Mouse (Mus musculus) liver, embryonic 12.5 days (tissue): ENCODE results near the gene Ccdc81. TPM values are rescaled to one million over a fixed set of nuclear protein-coding genes. Genes with fewer than 3 reads are reported as not detected.

Source experiments
- ATAC-seq: fragments of 200-750 bp; cut with Nextera tagmentation; 2 replicates; pipeline ENCODE4 v1.8.0; 2017; ENCODE audit warnings: moderate number of reproducible peaks, mild to moderate bottlenecking, moderate library complexity
- H3K27ac ChIP-seq: fragments of 300-500 bp; sonication (generic); 2 replicates; pipeline ENCODE4 v1.5.1; 2016; ENCODE audit warnings: mild to moderate bottlenecking
- H3K27me3 ChIP-seq: fragments of 300-500 bp; sonication (generic); replicated peaks from 2 replicates; pipeline ENCODE4 v1.6.1; 2016; ENCODE audit warnings: mild to moderate bottlenecking, moderate library complexity
- H3K36me3 ChIP-seq: fragments of 300-500 bp; sonication (generic); 2 replicates; pipeline ENCODE4 v1.6.1; 2016; ENCODE audit warnings: mild to moderate bottlenecking, moderate library complexity
- H3K4me1 ChIP-seq: fragments of 300-500 bp; sonication (generic); 2 replicates; pipeline ENCODE4 v1.6.1; 2016
- H3K4me2 ChIP-seq: fragments of 300-500 bp; sonication (generic); 2 replicates; pipeline ENCODE4 v1.6.1; 2016; ENCODE audit warnings: mild to moderate bottlenecking, moderate library complexity
- H3K4me3 ChIP-seq: fragments of 300-500 bp; sonication (generic); 2 replicates; pipeline ENCODE4 v1.5.1; 2016; ENCODE audit warnings: mild to moderate bottlenecking, moderate library complexity
- H3K9ac ChIP-seq: fragments of 300-500 bp; sonication (generic); 2 replicates; pipeline ENCODE4 v1.6.1; 2016; ENCODE audit warnings: mild to moderate bottlenecking, moderate library complexity
- H3K9me3 ChIP-seq: fragments of 300-500 bp; sonication (generic); replicated peaks from 2 replicates; pipeline ENCODE4 v1.6.1; 2016; ENCODE audit warnings: mild to moderate bottlenecking, moderate library complexity
- WGBS: fragments of 180-500 bp; shearing (Covaris S2); methylation state at CpG from one replicate; pipeline ENCODE4 v1.1.7; 2016; ENCODE audit not compliant: insufficient replicate concordance; 5-methylcytosine and 5-hydroxymethylcytosine counted together
- polyA plus RNA-seq: library from polyadenylated mRNA; unstranded; fragments of >200 nt; fragmentation: Nextera tagmentation; extraction: Ambion mirVana; gene quantifications from 2 replicates; pipeline ENCODE4 v1.2.1, GENCODE M21; 2016

The Ccdc81 gene
- polyA plus RNA-seq, result not detected in 2 replicates

DNA sequence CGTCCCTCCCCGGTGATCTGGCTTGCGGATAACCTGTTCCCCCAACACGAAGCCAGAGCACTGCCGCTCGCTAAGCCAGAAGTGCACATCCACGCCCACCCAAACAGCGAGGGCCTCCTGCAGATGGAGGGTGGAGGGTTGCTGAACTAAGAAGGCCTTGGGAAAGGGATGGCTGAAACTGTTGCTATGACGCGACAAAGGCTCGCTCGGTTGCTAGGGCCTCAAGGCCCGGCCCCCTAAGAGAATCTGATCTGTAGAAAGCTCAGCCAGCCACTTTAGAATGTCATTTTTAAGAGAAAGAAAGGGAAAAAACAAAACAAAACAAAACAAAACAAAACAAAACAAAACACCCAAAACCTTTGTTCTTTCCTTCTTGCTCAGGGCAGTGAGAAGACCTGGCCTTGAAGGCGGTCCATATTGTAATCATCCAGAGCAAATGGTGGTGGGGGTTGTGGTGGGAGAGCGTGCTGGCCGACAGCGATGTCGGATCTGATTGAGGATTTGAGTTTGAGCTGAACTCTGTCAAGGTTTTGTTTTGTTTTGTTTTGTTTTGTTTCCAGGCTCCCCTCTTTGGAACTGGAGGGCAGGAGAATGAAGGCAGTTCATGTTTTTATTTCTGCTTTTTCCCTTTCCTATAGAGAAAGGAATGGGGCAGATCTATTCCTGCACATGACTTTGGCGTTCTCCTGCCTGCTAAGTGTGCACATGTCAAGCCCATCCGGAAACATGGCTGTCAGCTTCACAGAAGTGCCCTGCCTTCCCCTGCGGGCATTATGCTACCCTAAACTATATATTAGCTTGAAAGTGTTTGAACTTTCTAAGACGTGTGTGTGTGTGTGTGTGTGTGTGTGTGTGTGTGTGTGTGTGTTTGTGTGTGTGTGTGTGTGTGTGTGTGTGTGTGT lies at the start of gene Ccdc81:
Gene Ccdc81, minus strand, starts transcription at position 188 of the 902 bp plus-strand sequence.
- H3K9me3 ChIP-seq, result no peaks in the 10 kb centered on the region
- no peak for ATAC-seq
- no peak within 1 kb of the TSS for H3K4me2 ChIP-seq
- H3K27me3 ChIP-seq, result no peaks in the 10 kb centered on the region; the same call in 1 of the 2 replicates
- no peaks in the 10 kb centered on the region for H3K36me3 ChIP-seq
- no peak within 1 kb of the TSS for H3K27ac ChIP-seq
- H3K4me1 ChIP-seq, result peaks cover 9% of the 10 kb centered on the region
- WGBS, result 53% methylated on average over 22 of the region's 22 CpGs
- no peak within 1 kb of the TSS for H3K4me3 ChIP-seq
- H3K9ac ChIP-seq, result no peak within 1 kb of the TSS

DNA sequence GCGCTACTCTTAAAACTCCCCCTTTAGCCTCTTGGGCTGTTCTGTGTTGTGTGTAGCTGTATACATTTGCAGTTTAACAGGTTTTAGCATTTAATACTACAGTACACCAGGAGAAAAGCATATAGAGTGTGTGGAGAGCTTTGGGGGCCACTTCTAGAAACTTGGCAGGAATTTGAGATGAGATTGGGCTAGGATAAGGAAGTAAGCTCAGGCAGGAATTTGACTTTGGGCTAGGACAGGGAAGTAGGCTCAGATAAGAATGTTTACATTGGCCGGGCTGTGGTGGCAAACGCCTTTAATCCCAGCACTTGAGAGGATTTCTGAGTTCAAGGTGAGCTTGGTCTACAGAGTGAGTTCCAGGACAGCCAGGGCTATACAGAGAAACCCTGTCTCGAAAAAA lies 46.0 kb upstream of the Ccdc81 start:
- Histone ChIP-seq H3K9ac (no peak overlapping the region), H3K4me3 (no peak overlapping the region), H3K36me3 (peaks cover 15% of the 10 kb centered on the region), H3K4me1 (no peaks in the 10 kb centered on the region), H3K9me3 (no peaks in the 10 kb centered on the region), H3K27ac (no peak overlapping the region), H3K27me3 (no peaks in the 10 kb centered on the region), H3K4me2 (no peak overlapping the region)
- ATAC-seq, result no peak
- 40% methylated on average over 4 of the region's 4 CpGs for WGBS

DNA sequence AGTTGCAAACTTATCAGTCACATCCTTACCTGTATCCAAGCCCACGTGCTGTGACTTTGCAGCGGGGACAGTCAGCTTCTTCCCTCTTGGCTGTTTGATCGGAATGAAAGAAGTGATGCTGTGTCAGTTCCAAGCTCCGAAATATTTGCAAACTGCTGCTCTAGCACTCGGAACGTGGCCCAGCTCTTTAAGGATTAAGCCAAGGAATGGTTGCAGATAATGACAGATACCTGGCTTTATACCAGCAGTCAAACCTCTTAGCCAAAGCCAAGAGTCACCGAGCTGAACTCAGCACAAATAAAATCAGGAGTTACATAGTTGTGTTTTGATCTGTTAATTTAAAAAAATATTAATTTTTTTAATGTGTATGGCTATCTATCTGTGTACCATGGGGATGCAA lies 44.6 kb upstream of the Ccdc81 start:
- no peaks in the 10 kb centered on the region for H3K9me3 ChIP-seq
- H3K4me3 ChIP-seq, result no peak overlapping the region
- no peak overlapping the region for H3K9ac ChIP-seq
- no peak for ATAC-seq
- H3K4me1 ChIP-seq, result no peaks in the 10 kb centered on the region
- no peak overlapping the region for H3K4me2 ChIP-seq
- 75% methylated on average over 7 of the region's 7 CpGs for WGBS
- H3K36me3 ChIP-seq, result 0 out of 2 replicates have a peak, but pooled peaks cover 3% of the 10 kb centered on the region
- no peaks in the 10 kb centered on the region for H3K27me3 ChIP-seq
- H3K27ac ChIP-seq, result no peak overlapping the region

DNA sequence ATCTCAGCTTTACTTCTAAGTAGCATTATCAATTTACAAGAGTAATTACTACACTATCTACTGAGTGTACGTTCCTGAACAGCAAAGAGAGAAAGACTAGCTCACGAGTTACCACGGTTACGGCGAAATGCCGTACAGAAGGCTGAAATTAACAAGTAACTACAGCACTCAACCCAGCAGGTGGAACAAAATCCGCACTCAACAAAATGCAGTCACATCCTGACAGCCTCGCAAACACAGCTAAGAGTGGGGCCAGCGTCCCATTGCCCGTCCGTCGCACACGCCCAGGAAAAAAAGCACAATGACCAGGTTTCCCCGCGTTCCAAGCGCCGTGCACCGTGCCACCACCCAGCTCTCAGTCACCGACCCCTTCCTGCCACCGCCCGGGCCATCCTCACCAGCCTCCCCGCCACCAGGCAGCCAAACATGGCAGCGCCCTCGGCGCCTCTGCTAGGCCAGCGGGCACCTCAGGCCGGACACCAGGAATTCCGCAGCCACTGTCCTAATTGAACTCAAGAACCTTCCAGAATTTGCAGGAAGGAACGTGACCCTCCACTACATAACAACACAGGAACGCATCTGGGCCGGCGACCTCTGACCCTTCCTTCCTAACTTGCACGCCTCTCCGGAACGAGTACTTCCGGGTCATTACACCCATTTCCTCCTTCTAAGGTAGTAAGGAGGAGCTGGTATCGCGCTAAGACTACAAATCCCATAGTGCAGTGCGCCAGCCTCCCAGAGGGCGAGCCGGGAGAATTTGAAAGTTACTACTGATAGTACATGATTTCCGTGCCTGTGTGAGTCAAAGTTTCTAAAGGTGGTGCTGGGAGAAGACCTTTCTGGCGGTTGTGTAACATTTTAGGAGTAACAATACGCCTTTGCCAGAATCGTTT lies 37.4 kb upstream of the Ccdc81 start, which contains the start of gene Hikeshi:
Gene Hikeshi, minus strand, starts transcription at position 634 of the 893 bp plus-strand sequence.
- H3K27ac ChIP-seq, result peak within 1 kb of the TSS; percentile 78
- peak within 1 kb of the TSS; percentile 72 for H3K4me2 ChIP-seq
- ATAC-seq, result peak; percentile 99
- peak within 1 kb of the TSS; percentile 86 for H3K4me3 ChIP-seq
- no peaks in the 10 kb centered on the region for H3K9me3 ChIP-seq
- peak within 1 kb of the TSS; percentile 79 for H3K9ac ChIP-seq
- WGBS, result under 1% methylated on average over 45 of the region's 45 CpGs
- H3K4me1 ChIP-seq, result peaks cover 19% of the 10 kb centered on the region
- no peaks in the 10 kb centered on the region for H3K27me3 ChIP-seq
- H3K36me3 ChIP-seq, result no peaks in the 10 kb centered on the region

DNA sequence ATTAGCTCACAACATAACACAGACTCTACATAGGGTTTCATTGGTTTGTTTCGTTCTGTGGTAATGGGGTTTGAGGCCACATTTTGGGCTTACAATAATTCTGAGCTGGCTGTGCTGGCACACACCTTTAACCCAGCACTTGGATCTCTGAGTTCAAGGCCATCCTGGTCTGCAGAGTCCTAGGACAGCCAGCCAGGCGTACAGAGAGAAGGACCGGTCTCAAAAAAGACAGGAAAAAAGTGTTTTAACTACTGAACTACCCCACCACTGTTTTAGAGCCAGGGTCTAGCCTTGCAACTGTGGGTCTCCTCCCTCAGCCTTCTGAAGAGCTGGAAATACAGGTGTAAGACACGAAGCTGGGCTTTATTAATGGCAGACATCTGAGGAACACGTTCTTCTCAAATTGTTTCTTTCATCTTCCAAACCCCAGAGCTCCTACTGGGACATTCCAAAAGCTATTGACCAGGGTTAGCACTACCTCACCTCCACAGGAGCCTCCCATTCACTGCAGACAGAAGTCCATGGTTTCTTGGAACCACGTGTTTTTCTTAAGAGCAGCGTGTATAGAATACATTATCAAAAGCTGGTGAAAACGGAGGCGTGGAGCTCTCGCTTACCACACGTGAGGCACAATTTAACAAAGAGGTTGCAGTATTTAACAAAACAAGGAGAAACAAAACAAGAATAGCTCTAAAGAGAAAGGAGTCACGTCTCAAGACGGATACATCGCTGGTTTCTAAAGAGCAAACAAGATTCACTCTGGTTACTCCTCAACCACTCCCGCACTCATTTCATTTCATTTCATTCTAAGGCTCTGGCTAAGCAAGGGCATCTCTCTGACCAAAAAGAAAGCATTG lies 36.3 kb upstream of the Ccdc81 start:
- WGBS, result 47% methylated on average over 15 of the region's 15 CpGs
- no peaks in the 10 kb centered on the region for H3K27me3 ChIP-seq
- peak overlapping the region; percentile 86 for H3K4me3 ChIP-seq
- H3K4me1 ChIP-seq, result peaks cover 19% of the 10 kb centered on the region
- H3K9ac ChIP-seq, result peak overlapping the region; percentile 79
- peak overlapping the region; percentile 72 for H3K4me2 ChIP-seq
- H3K9me3 ChIP-seq, result no peaks in the 10 kb centered on the region
- no peak for ATAC-seq
- peaks cover 3% of the 10 kb centered on the region for H3K36me3 ChIP-seq
- H3K27ac ChIP-seq, result no peak overlapping the region

DNA sequence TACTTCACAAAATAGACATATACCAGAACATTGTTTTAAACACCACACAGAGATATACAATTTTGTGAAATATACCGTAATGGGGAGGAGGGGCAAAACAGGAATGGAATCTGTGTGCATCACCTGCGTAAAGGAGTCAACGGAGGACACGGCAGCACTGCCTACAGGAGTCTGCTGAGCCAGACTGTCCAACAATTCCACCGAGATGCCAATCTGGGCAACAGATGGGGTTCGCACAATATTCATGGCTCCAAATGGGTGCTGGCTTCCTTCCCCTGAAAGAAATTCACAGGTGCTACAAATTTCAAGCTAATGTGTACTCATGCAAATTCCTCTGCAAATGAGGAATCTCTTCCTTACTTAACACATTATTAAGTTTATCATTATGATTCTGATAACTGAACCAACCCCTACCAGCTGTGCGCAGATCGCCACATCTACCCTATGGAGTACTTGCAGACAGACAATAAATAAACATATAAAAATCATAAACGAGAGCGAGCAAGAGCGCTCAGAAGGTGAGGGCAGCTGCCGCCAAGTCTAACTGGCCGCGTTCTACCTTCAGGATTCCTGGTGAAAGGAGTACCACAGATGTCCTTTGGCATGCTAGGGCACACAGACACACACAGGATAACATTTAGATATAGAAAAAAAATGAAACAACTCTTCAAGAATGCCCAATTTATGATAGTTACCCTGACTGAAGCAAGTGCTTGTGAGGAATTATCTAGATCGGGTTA lies 20.2 kb upstream of the Ccdc81 start:
- ATAC-seq, result no peak
- Histone ChIP-seq H3K4me2 (no peak overlapping the region), H3K9ac (no peak overlapping the region), H3K4me1 (no peaks in the 10 kb centered on the region), H3K4me3 (no peak overlapping the region), H3K9me3 (no peaks in the 10 kb centered on the region), H3K27ac (no peak overlapping the region), H3K27me3 (no peaks in the 10 kb centered on the region), H3K36me3 (peaks cover 30% of the 10 kb centered on the region)
- 88% methylated on average over 15 of the region's 15 CpGs for WGBS

DNA sequence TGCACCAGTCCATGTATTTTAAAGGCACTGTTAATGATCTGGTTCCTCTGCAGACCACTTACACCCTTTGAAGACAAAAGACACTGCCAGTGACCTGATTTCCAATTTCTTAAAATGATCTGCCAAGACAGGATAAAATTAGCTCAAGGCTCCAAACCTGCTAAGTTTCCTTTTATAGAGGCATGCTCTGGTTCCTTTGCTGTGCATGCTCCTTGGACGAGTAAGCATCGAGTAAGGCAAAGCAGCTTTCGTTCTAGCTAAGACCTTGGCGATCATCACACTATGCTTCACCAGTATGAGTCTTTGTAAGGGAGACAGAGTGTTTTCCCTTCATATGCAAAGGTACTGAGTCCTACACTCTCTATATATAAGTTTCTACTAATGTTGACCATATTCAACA lies 14.3 kb upstream of the Ccdc81 start:
- WGBS, result 86% methylated on average over 4 of the region's 4 CpGs
- H3K4me1 ChIP-seq, result no peaks in the 10 kb centered on the region
- H3K4me3 ChIP-seq, result no peak overlapping the region
- H3K9me3 ChIP-seq, result no peaks in the 10 kb centered on the region
- no peak overlapping the region for H3K4me2 ChIP-seq
- H3K27me3 ChIP-seq, result no peaks in the 10 kb centered on the region
- ATAC-seq, result no peak
- no peak overlapping the region for H3K27ac ChIP-seq
- H3K36me3 ChIP-seq, result peaks cover 31% of the 10 kb centered on the region
- no peak overlapping the region for H3K9ac ChIP-seq

DNA sequence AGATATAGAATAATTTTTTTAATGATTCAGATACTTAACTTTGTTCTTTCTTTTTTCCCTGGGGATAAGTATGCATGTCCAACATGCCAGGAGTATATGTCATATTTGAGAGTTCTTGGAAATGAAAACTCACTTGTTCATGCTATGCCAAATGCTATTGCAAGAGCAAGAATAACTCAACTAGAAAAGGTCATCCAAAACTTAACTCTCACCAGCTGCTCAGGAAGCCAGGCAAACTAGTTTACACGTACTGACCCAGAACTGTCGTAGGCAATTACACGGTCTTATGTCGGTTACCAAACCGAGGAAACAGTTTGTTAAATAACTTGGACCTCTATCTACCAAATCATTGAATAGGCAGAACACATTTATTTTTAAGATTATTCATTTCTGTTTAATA lies 13.3 kb upstream of the Ccdc81 start:
- Histone ChIP-seq H3K27ac (no peak overlapping the region), H3K9me3 (no peaks in the 10 kb centered on the region), H3K4me1 (no peaks in the 10 kb centered on the region), H3K9ac (no peak overlapping the region), H3K27me3 (no peaks in the 10 kb centered on the region), H3K4me2 (no peak overlapping the region), H3K4me3 (no peak overlapping the region), H3K36me3 (peaks cover 31% of the 10 kb centered on the region)
- WGBS, result 85% methylated on average over 5 of the region's 5 CpGs
- ATAC-seq, result no peak

DNA sequence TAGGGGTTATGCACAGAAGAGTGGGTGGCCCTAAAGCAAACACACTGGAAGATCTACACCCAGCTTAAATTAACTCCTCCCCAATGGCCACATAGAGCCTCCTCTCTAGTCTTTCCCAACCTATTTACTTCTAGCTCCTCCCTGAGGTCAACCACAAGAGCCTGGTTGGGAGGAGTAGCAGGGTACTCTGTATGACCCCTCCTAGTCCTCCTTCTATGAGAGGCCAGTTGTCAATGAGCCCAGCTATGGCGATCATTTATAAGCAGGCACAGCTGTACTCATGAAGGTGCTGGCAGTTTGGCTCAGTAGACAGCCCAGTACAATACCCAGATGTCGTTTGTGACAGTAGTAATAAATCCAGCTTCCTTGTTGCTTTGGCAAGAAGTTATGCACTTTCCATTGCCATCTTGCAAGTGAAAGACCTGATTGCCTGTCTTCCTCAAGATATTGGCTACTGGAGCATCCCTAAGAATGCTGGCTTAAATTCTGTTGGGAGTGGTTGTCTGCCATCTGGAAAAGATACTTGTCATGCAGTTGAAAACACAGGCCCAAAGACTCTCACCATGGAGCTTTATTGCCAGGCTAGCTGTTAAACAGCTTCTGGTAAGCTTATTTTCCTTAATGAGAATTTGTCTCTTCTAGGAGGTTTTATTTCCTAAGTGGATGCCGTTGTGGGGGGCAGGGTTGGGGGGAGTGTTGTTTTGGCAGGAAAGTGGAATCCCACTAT lies 10.2 kb upstream of the Ccdc81 start:
- Histone ChIP-seq H3K4me2 (no peak overlapping the region), H3K36me3 (peaks cover 17% of the 10 kb centered on the region), H3K27me3 (no peaks in the 10 kb centered on the region), H3K27ac (no peak overlapping the region), H3K9ac (no peak overlapping the region), H3K9me3 (no peaks in the 10 kb centered on the region), H3K4me3 (no peak overlapping the region), H3K4me1 (no peaks in the 10 kb centered on the region)
- WGBS, result 70% methylated on average over 3 of the region's 3 CpGs
- 0 out of 2 replicates have a peak, but pooled peaks have one; percentile 30 for ATAC-seq

DNA sequence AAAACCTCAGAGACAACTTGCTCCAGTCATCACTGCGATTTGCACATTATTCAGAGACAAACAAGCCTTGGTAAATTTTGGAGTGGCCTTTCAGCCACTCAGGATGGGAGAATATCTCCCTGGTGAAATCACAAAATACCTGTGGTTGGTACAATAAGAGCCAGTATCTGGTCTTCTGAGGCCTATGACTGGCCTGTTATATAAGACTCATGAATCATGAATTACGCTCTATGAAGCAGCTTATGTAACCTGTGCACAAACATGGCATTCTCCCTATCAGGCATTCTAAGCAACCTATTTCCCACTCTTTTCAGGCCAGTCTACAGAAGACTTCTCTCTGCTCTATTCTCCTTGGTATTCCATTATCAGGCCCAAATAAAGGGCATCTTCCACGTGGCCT lies 8.9 kb upstream of the Ccdc81 start:
- no peak for ATAC-seq
- Histone ChIP-seq H3K27me3 (no peaks in the 10 kb centered on the region), H3K4me2 (no peak overlapping the region), H3K36me3 (peaks cover 11% of the 10 kb centered on the region), H3K27ac (no peak overlapping the region), H3K4me1 (peaks cover under 1% of the 10 kb centered on the region; the same call in 1 of the 2 replicates), H3K9ac (no peak overlapping the region), H3K9me3 (no peaks in the 10 kb centered on the region), H3K4me3 (no peak overlapping the region)
- WGBS, result 67% methylated on average over 3 of the region's 3 CpGs
